Mouse (Mus musculus): Measurements from ENCODE around the gene Crlf1. TPM values are rescaled to one million over a fixed set of nuclear protein-coding genes. Genes with fewer than 3 reads are reported as not detected.
A peak's percentile ranks its signal among the peaks of the same experiment; 100 is the strongest.

Crlf1 gene
- polyA plus RNA-seq (2015; fragmentation: Nextera tagmentation; extraction: Ambion mirVana): 3.8 and 11.1 TPM in 2 replicates

DNA sequence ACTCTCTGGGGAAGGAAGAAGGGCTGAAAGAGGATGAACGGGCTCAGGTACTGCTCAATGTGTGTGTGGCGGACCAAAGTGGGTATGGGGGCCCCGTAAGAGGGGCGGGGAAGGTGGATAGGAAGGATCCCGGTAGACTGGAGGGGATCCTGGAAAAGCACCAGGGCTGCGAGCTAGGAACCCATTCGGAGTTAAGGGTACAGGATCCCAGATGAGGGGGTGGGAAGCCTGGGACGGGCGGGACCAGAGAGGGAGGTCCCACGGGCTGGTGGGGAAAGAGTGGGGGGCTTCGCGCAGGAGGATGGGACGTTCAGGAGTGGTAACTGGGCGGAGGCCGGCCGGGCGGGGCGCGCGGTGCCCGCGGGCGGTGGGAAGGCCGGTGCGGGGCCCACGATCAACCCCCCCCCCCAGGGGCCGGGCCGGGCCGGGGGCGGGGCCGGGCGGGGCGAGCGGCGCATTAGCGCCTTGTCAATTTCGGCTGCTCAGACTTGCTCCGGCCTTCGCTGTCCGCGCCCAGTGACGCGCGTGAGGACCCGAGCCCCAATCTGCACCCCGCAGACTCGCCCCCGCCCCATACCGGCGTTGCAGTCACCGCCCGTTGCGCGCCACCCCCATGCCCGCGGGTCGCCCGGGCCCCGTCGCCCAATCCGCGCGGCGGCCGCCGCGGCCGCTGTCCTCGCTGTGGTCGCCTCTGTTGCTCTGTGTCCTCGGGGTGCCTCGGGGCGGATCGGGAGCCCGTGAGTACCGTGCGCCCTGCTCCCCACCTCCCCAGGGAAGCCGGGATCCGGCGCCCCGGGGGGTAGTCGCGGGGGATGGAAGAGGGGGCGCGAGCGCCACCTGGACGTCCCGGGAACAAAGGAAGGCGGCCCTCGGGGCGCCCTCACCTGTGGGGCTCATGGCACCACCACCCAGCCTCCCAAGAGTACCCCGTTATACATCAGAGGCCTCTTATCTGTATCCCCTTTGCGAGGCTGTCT is at the start of gene Crlf1:
Crlf1 (plus strand) TSS at position 495 of the 977 bp plus-strand sequence.
- peak within 1 kb of the TSS; percentile 10; the same call in 1 of the 2 replicates for H3K9ac ChIP-seq
- H3K36me3 ChIP-seq: no peaks in the 10 kb centered on the region

DNA sequence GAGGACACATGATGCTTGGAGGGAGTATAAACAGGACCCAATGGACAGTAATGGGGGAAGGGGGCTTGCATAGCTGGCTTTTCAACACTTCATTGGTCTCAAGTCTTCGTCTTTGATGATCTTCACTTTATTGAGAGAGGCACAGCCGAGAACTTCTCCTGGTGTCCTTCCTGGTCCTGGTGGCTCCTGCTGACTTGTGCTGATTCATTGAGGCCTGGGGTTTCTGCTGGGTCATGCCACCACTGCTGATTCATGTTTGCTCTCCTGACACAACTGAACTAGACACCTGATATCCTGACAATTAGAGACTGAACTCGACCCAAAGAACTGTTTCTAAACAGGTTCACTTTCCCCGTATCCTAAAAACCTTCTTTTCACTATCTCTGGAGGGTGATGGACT is 49.6 kb upstream of the Crlf1 start:
- no peaks in the 10 kb centered on the region for H3K36me3 ChIP-seq
- ATAC-seq (replicated peaks; ENCODE audit: insufficient number of reproducible peaks, insufficient read depth, low FRiP score, low read depth): no peak
- no peak overlapping the region for H3K9ac ChIP-seq
- H3K4me3 ChIP-seq: no peak overlapping the region
- no peaks in the 10 kb centered on the region for H3K27me3 ChIP-seq
- peaks cover 23% of the 10 kb centered on the region for H3K4me1 ChIP-seq (replicated peaks)
- WGBS: 70% methylated on average over 4 of the region's 4 CpGs
- no peak overlapping the region for H3K4me2 ChIP-seq
- H3K9me3 ChIP-seq (replicated peaks): no peaks in the 10 kb centered on the region
- no peak overlapping the region for H3K27ac ChIP-seq

More for the DNA sequence above, at the start of gene Crlf1:
- H3K4me1 ChIP-seq (replicated peaks): peaks cover 51% of the 10 kb centered on the region
- H3K27me3 ChIP-seq: peaks cover 100% of the 10 kb centered on the region
- under 1% methylated on average over 58 of the region's 93 CpGs for WGBS
- no peak for ATAC-seq (replicated peaks; ENCODE audit: insufficient number of reproducible peaks, insufficient read depth, low FRiP score, low read depth)
- peak within 1 kb of the TSS; percentile 49 for H3K4me3 ChIP-seq
- H3K4me2 ChIP-seq: peak within 1 kb of the TSS; percentile 80
- H3K27ac ChIP-seq: no peak within 1 kb of the TSS
- H3K9me3 ChIP-seq (replicated peaks): no peaks in the 10 kb centered on the region

GRCm38 (mm10) chr8:70445988-70446387 is 47.0 kb upstream of the Crlf1 start:
- Histone ChIP-seq H3K36me3 (no peaks in the 10 kb centered on the region), H3K4me3 (no peak overlapping the region), H3K9ac (no peak overlapping the region), H3K4me2 (no peak overlapping the region), H3K9me3 (replicated peaks) (no peaks in the 10 kb centered on the region), H3K27me3 (no peaks in the 10 kb centered on the region), H3K27ac (no peak overlapping the region), H3K4me1 (replicated peaks) (peaks cover 15% of the 10 kb centered on the region)
- WGBS: 72% methylated on average over 1 of the region's 1 CpGs
- ATAC-seq (replicated peaks; ENCODE audit: insufficient number of reproducible peaks, insufficient read depth, low FRiP score, low read depth): no peak

DNA sequence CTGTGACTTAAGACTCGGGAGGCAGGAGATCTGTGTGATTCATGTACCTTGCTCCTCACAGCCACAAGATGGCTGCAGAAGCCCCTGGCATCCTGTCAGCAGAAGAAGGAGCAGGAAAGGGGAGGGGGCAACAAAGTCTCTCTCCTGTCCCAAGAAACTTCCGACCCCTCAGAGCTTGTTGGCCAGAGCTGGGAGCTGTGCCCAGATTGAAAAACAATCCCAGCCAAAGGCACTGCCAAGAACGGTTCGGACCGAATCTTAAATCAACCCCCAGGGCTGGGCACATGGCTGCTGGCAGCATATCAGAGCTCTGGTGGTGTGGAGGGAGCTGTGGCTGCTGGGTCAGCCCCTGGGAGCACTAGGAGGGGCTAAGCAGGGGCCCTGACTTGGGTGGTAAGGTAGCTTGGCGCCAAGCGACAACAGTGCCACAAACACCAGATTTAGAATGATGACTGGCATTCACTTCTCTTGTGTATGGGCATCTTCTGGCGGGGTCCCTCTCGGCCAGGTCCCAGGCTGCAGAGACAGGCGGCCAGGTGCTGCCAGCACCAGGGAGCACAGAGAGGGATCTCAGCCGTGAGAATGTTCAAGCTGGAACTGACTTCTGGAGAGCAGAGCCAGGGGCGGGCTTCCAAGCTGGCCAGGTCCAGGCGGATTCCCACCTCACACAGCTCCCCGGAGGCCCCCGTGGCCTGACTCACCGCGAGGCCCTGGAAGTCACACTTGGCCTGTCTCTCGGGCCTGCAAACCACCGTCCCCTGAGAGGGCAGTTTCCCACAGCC is 45.1 kb upstream of the Crlf1 start:
- Histone ChIP-seq H3K36me3 (0 out of 2 replicates have a peak, but pooled peaks cover 8% of the 10 kb centered on the region), H3K27me3 (no peaks in the 10 kb centered on the region; the same call in 1 of the 2 replicates), H3K9ac (no peak overlapping the region), H3K4me3 (no peak overlapping the region), H3K9me3 (replicated peaks) (no peaks in the 10 kb centered on the region), H3K27ac (peak overlapping the region; percentile 29; the same call in 1 of the 2 replicates), H3K4me1 (replicated peaks) (peaks cover 25% of the 10 kb centered on the region), H3K4me2 (no peak overlapping the region)
- WGBS: 51% methylated on average over 19 of the region's 19 CpGs
- ATAC-seq (replicated peaks; ENCODE audit: insufficient number of reproducible peaks, insufficient read depth, low FRiP score, low read depth): peak; percentile 31; the same call in 1 of the 2 replicates

- 0 out of 2 replicates have a peak, but pooled peaks cover 8% of the 10 kb centered on the region for H3K36me3 ChIP-seq
- no peak overlapping the region for H3K27ac ChIP-seq
- ATAC-seq (replicated peaks; ENCODE audit: insufficient number of reproducible peaks, insufficient read depth, low FRiP score, low read depth): no peak
- H3K9ac ChIP-seq: no peak overlapping the region
- no peaks in the 10 kb centered on the region for H3K9me3 ChIP-seq (replicated peaks)
- no peaks in the 10 kb centered on the region; the same call in 1 of the 2 replicates for H3K27me3 ChIP-seq
- WGBS: 53% methylated on average over 52 of the region's 52 CpGs
- H3K4me3 ChIP-seq: no peak overlapping the region
- H3K4me2 ChIP-seq: 0 out of 2 replicates have a peak overlapping the region, but pooled peaks have one; percentile 4
- H3K4me1 ChIP-seq (replicated peaks): peaks cover 45% of the 10 kb centered on the region
Observed at GRCm38 (mm10) chr8:70452196-70452966, 40.6 kb upstream of the Crlf1 start.

- Histone ChIP-seq H3K36me3 (0 out of 2 replicates have a peak, but pooled peaks cover 8% of the 10 kb centered on the region), H3K4me2 (no peak overlapping the region), H3K9ac (no peak overlapping the region), H3K9me3 (replicated peaks) (no peaks in the 10 kb centered on the region), H3K27ac (peak overlapping the region; percentile 65), H3K4me1 (replicated peaks) (peaks cover 30% of the 10 kb centered on the region), H3K27me3 (no peaks in the 10 kb centered on the region; the same call in 1 of the 2 replicates), H3K4me3 (no peak overlapping the region)
- 48% methylated on average over 5 of the region's 5 CpGs for WGBS
- 0 out of 2 replicates have a peak, but pooled peaks have one; percentile 33 for ATAC-seq (replicated peaks; ENCODE audit: insufficient number of reproducible peaks, insufficient read depth, low FRiP score, low read depth)
Observed at GRCm38 (mm10) chr8:70453852-70454251, 39.1 kb upstream of the Crlf1 start.

DNA sequence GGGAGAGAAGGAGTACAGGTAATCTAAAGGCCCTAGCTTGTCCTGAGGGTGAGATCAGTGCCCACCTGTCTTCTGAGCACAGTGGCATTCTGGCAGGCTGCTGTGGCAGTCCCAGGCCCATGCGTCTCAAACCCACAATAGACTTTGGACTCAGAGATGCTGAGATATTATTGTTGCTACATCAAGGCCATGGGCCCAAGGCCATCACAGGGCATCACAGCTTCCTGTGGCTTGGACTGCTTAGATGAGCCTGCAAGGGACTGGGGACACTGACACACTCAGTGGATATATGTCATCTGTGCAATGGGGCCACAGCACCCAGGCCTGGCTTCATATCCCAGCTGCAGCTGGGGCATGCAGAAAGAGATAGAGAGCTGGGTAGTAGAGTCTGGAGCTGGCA is 36.0 kb upstream of the Crlf1 start:
- Histone ChIP-seq H3K9me3 (replicated peaks) (no peaks in the 10 kb centered on the region), H3K27me3 (no peaks in the 10 kb centered on the region)
- no peak for ATAC-seq (replicated peaks; ENCODE audit: insufficient number of reproducible peaks, insufficient read depth, low FRiP score, low read depth)

DNA sequence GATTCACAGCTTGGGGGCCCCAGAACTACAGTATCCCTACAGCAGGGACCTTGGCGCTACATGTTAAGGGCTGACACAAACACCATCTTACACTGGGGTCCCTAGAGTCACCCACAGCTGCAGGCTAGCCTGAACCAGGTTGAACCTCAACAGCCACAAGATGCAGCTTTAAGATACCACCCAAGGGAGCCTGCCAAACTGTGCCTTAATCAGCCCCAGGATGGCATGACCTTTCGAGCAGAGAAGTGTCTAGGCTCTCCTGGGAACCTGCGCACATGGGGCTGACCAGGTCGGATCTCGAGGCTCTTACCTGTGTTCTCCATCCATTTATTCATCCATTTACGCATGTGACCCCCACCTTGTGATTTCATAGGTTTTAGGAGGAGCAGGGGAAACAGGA is 35.1 kb upstream of the Crlf1 start:
- Histone ChIP-seq H3K36me3 (no peaks in the 10 kb centered on the region), H3K4me1 (replicated peaks) (peaks cover 44% of the 10 kb centered on the region), H3K4me2 (no peak overlapping the region), H3K4me3 (no peak overlapping the region), H3K27me3 (no peaks in the 10 kb centered on the region), H3K27ac (no peak overlapping the region), H3K9ac (no peak overlapping the region), H3K9me3 (replicated peaks) (no peaks in the 10 kb centered on the region)
- no peak for ATAC-seq (replicated peaks; ENCODE audit: insufficient number of reproducible peaks, insufficient read depth, low FRiP score, low read depth)
- 90% methylated on average over 6 of the region's 6 CpGs for WGBS

More for the DNA sequence above, 36.0 kb upstream of the Crlf1 start:
- Histone ChIP-seq H3K36me3 (0 out of 2 replicates have a peak, but pooled peaks cover 6% of the 10 kb centered on the region), H3K27ac (no peak overlapping the region), H3K9ac (no peak overlapping the region), H3K4me2 (no peak overlapping the region), H3K4me3 (no peak overlapping the region), H3K4me1 (replicated peaks) (peaks cover 51% of the 10 kb centered on the region)
- 86% methylated on average over 1 of the region's 1 CpGs for WGBS

GRCm38 (mm10) chr8:70458462-70458861 is 34.5 kb upstream of the Crlf1 start:
- Histone ChIP-seq H3K4me1 (replicated peaks) (peaks cover 41% of the 10 kb centered on the region), H3K36me3 (no peaks in the 10 kb centered on the region), H3K27ac (no peak overlapping the region), H3K27me3 (no peaks in the 10 kb centered on the region), H3K4me3 (no peak overlapping the region), H3K4me2 (no peak overlapping the region), H3K9me3 (replicated peaks) (no peaks in the 10 kb centered on the region), H3K9ac (no peak overlapping the region)
- 74% methylated on average over 3 of the region's 3 CpGs for WGBS
- no peak for ATAC-seq (replicated peaks; ENCODE audit: insufficient number of reproducible peaks, insufficient read depth, low FRiP score, low read depth)

DNA sequence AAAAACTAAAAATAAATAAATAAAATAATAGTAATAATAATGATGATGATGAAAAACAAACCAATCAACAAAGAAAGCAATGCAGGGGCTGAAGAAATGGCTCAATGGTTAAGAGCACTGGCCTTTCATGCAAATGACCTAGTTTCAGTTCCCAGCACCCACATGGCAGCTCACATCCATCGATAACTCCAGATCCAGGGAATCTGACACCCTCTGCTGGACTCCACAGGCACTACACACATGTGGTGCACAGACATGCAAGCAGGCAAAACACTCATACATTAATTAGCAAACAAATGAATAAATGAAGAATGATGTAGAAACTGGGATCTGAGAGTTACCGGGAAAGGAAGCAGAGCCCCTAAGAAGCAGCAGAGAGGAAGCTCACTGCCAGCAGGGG is 33.3 kb upstream of the Crlf1 start:
- H3K27me3 ChIP-seq: no peaks in the 10 kb centered on the region
- H3K9ac ChIP-seq: no peak overlapping the region
- WGBS: 97% methylated on average over 2 of the region's 2 CpGs
- H3K9me3 ChIP-seq (replicated peaks): no peaks in the 10 kb centered on the region
- no peak overlapping the region for H3K27ac ChIP-seq
- no peak overlapping the region for H3K4me2 ChIP-seq
- no peaks in the 10 kb centered on the region for H3K36me3 ChIP-seq
- H3K4me1 ChIP-seq (replicated peaks): peaks cover 31% of the 10 kb centered on the region
- ATAC-seq (replicated peaks; ENCODE audit: insufficient number of reproducible peaks, insufficient read depth, low FRiP score, low read depth): no peak
- no peak overlapping the region for H3K4me3 ChIP-seq

Measured in heart, embryonic 15.5 days (tissue).